Mouse (Mus musculus): ENCODE measurements at regions not wholly inside any gene's neighbourhood (a gene's known extent, or its start where the extent isn't known, plus 50 kb on each side); places are given as distances from the start of the nearest gene placed in this dataset.
"Not testable (repeated sequence)": the region's sequence is repeated elsewhere in the genome, so short reads cannot be mapped to it uniquely, and the experiment has no call there.

GRCm38 (mm10) chr4:35325300-35325699 lies 99.3 kb upstream of the C9orf72 start:
- no peaks in the 10 kb centered on the region for H3K27me3 ChIP-seq (ENCODE audit: control insufficient read depth, insufficient read depth, low read length)
- no peak for TF ChIP-seq CTCF (IDR thresholded peaks at IDR 0.05)
- no peak for TF ChIP-seq POLR2A (IDR thresholded peaks at IDR 0.05; ENCODE audit: insufficient read depth, low read depth, low read length)
- no peak for TF ChIP-seq EP300 (IDR thresholded peaks at IDR 0.05; ENCODE audit: insufficient read depth, low read depth, low read length)
- H3K9ac ChIP-seq (ENCODE audit: low read depth, low read length), result no peak overlapping the region
- no peaks in the 10 kb centered on the region for H3K36me3 ChIP-seq (ENCODE audit: control insufficient read depth, insufficient read depth, low read length)
- no peak overlapping the region for H3K4me3 ChIP-seq
- no peak overlapping the region for H3K27ac ChIP-seq
- H3K79me2 ChIP-seq (replicated peaks; ENCODE audit: control insufficient read depth, insufficient read depth, low read length), result no peaks in the 10 kb centered on the region
- no peak for DNase-seq
- intact Hi-C loops (cut with DNase I), result no loop called here
- H3K4me1 ChIP-seq (ENCODE audit: control insufficient read depth, insufficient read depth, low read length), result no peaks in the 10 kb centered on the region

- H3K36me3 ChIP-seq (ENCODE audit: control insufficient read depth, insufficient read depth, low read length), result no peaks in the 10 kb centered on the region
- TF ChIP-seq CTCF (IDR thresholded peaks at IDR 0.05) (no peak), POLR2A (IDR thresholded peaks at IDR 0.05; ENCODE audit: insufficient read depth, low read depth, low read length) (no peak), EP300 (IDR thresholded peaks at IDR 0.05; ENCODE audit: insufficient read depth, low read depth, low read length) (no peak)
- no peak overlapping the region for H3K4me3 ChIP-seq
- WGBS, result 81% methylated on average over 2 of the region's 2 CpGs
- intact Hi-C loops (cut with DNase I), result no loop called here
- no peaks in the 10 kb centered on the region for H3K79me2 ChIP-seq (replicated peaks; ENCODE audit: control insufficient read depth, insufficient read depth, low read length)
- DNase-seq, result no peak
- H3K9ac ChIP-seq (ENCODE audit: low read depth, low read length), result no peak overlapping the region
- H3K27me3 ChIP-seq (ENCODE audit: control insufficient read depth, insufficient read depth, low read length), result no peaks in the 10 kb centered on the region
- H3K27ac ChIP-seq, result no peak overlapping the region
- no peaks in the 10 kb centered on the region for H3K4me1 ChIP-seq (ENCODE audit: control insufficient read depth, insufficient read depth, low read length)
Measured at GRCm38 (mm10) chr4:35322432-35323173, 96.6 kb upstream of the C9orf72 start.

GRCm38 (mm10) chr4:35310396-35310977 lies 84.5 kb upstream of the C9orf72 start:
- Histone ChIP-seq H3K79me2 (replicated peaks; ENCODE audit: control insufficient read depth, insufficient read depth, low read length) (no peaks in the 10 kb centered on the region), H3K4me3 (no peak overlapping the region), H3K9ac (ENCODE audit: low read depth, low read length) (no peak overlapping the region), H3K4me1 (ENCODE audit: control insufficient read depth, insufficient read depth, low read length) (no peaks in the 10 kb centered on the region), H3K27me3 (ENCODE audit: control insufficient read depth, insufficient read depth, low read length) (no peaks in the 10 kb centered on the region), H3K36me3 (ENCODE audit: control insufficient read depth, insufficient read depth, low read length) (no peaks in the 10 kb centered on the region), H3K27ac (no peak overlapping the region)
- peak; percentile 5 to 20 for DNase-seq
- TF ChIP-seq CTCF (IDR thresholded peaks at IDR 0.05), result peak; percentile 67
- TF ChIP-seq POLR2A (IDR thresholded peaks at IDR 0.05; ENCODE audit: insufficient read depth, low read depth, low read length), result no peak
- TF ChIP-seq EP300 (IDR thresholded peaks at IDR 0.05; ENCODE audit: insufficient read depth, low read depth, low read length), result no peak
- intact Hi-C loops (cut with DNase I), result no loop called here
- WGBS, result 61% methylated on average over 5 of the region's 5 CpGs

- DNase-seq, result no peak
- WGBS, result 62% methylated on average over 5 of the region's 5 CpGs
- intact Hi-C loops (cut with DNase I), result no loop called here
- TF ChIP-seq CTCF (IDR thresholded peaks at IDR 0.05) (no peak), EP300 (IDR thresholded peaks at IDR 0.05; ENCODE audit: insufficient read depth, low read depth, low read length) (no peak), POLR2A (IDR thresholded peaks at IDR 0.05; ENCODE audit: insufficient read depth, low read depth, low read length) (no peak)
- no peak overlapping the region for H3K4me3 ChIP-seq
- no peak overlapping the region for H3K27ac ChIP-seq
- H3K4me1 ChIP-seq (ENCODE audit: control insufficient read depth, insufficient read depth, low read length), result no peaks in the 10 kb centered on the region
- no peaks in the 10 kb centered on the region for H3K79me2 ChIP-seq (replicated peaks; ENCODE audit: control insufficient read depth, insufficient read depth, low read length)
- H3K27me3 ChIP-seq (ENCODE audit: control insufficient read depth, insufficient read depth, low read length), result no peaks in the 10 kb centered on the region
- H3K36me3 ChIP-seq (ENCODE audit: control insufficient read depth, insufficient read depth, low read length), result no peaks in the 10 kb centered on the region
- H3K9ac ChIP-seq (ENCODE audit: low read depth, low read length), result no peak overlapping the region
Measured at GRCm38 (mm10) chr4:35308221-35308620, 82.2 kb upstream of the C9orf72 start.

- TF ChIP-seq EP300 (IDR thresholded peaks at IDR 0.05; ENCODE audit: insufficient read depth, low read depth, low read length) (no peak), CTCF (IDR thresholded peaks at IDR 0.05) (no peak), POLR2A (IDR thresholded peaks at IDR 0.05; ENCODE audit: insufficient read depth, low read depth, low read length) (no peak)
Measured at GRCm38 (mm10) chr4:35305210-35305609, 79.2 kb upstream of the C9orf72 start.

GRCm38 (mm10) chr4:35300848-35301247 lies 74.9 kb upstream of the C9orf72 start:
- H3K27me3 ChIP-seq (ENCODE audit: control insufficient read depth, insufficient read depth, low read length), result no peaks in the 10 kb centered on the region
- WGBS, result 14% methylated on average over 2 of the region's 2 CpGs
- DNase-seq, result no peak
- intact Hi-C loops (cut with DNase I), result no loop called here
- H3K36me3 ChIP-seq (ENCODE audit: control insufficient read depth, insufficient read depth, low read length), result no peaks in the 10 kb centered on the region
- no peaks in the 10 kb centered on the region for H3K4me1 ChIP-seq (ENCODE audit: control insufficient read depth, insufficient read depth, low read length)
- no peaks in the 10 kb centered on the region for H3K79me2 ChIP-seq (replicated peaks; ENCODE audit: control insufficient read depth, insufficient read depth, low read length)
- H3K9ac ChIP-seq (ENCODE audit: low read depth, low read length), result no peak overlapping the region
- no peak overlapping the region for H3K27ac ChIP-seq
- H3K4me3 ChIP-seq, result no peak overlapping the region
- no peak for TF ChIP-seq CTCF (IDR thresholded peaks at IDR 0.05)
- no peak for TF ChIP-seq POLR2A (IDR thresholded peaks at IDR 0.05; ENCODE audit: insufficient read depth, low read depth, low read length)
- TF ChIP-seq EP300 (IDR thresholded peaks at IDR 0.05; ENCODE audit: insufficient read depth, low read depth, low read length), result no peak

More at GRCm38 (mm10) chr4:35305210-35305609, 79.2 kb upstream of the C9orf72 start:
- no peak for DNase-seq
- no peaks in the 10 kb centered on the region for H3K27me3 ChIP-seq (ENCODE audit: control insufficient read depth, insufficient read depth, low read length)
- H3K4me1 ChIP-seq (ENCODE audit: control insufficient read depth, insufficient read depth, low read length), result no peaks in the 10 kb centered on the region
- H3K36me3 ChIP-seq (ENCODE audit: control insufficient read depth, insufficient read depth, low read length), result no peaks in the 10 kb centered on the region
- H3K9ac ChIP-seq (ENCODE audit: low read depth, low read length), result no peak overlapping the region
- no peaks in the 10 kb centered on the region for H3K79me2 ChIP-seq (replicated peaks; ENCODE audit: control insufficient read depth, insufficient read depth, low read length)
- intact Hi-C loops (cut with DNase I), result no loop called here
- WGBS, result 50% methylated on average over 1 of the region's 1 CpGs
- H3K4me3 ChIP-seq, result no peak overlapping the region
- no peak overlapping the region for H3K27ac ChIP-seq

- intact Hi-C loops (cut with DNase I); H3K27ac ChIP-seq: not testable (repeated sequence)
Measured at GRCm38 (mm10) chr4:35300374-35300773, 74.4 kb upstream of the C9orf72 start.

More at GRCm38 (mm10) chr4:35300374-35300773, 74.4 kb upstream of the C9orf72 start:
- H3K4me1 ChIP-seq (ENCODE audit: control insufficient read depth, insufficient read depth, low read length); H3K36me3 ChIP-seq (ENCODE audit: control insufficient read depth, insufficient read depth, low read length); H3K27me3 ChIP-seq (ENCODE audit: control insufficient read depth, insufficient read depth, low read length); H3K4me3 ChIP-seq; H3K79me2 ChIP-seq (replicated peaks; ENCODE audit: control insufficient read depth, insufficient read depth, low read length); H3K9ac ChIP-seq (ENCODE audit: low read depth, low read length); DNase-seq: not testable (repeated sequence)
- WGBS, result 78% methylated on average over 4 of the region's 4 CpGs

Data from heart, adult 2 months (tissue).